Mouse (Mus musculus): ENCODE results near the gene Upk3bl. TPM values are rescaled to one million over a fixed set of nuclear protein-coding genes. Genes with fewer than 3 reads are reported as not detected.
"Not testable (repeated sequence)": the region's sequence is repeated elsewhere in the genome, so short reads cannot be mapped to it uniquely, and the experiment has no call there.

Upk3bl gene
- polyA plus RNA-seq, 1 experiment from 2014 or later, result not detected

DNA sequence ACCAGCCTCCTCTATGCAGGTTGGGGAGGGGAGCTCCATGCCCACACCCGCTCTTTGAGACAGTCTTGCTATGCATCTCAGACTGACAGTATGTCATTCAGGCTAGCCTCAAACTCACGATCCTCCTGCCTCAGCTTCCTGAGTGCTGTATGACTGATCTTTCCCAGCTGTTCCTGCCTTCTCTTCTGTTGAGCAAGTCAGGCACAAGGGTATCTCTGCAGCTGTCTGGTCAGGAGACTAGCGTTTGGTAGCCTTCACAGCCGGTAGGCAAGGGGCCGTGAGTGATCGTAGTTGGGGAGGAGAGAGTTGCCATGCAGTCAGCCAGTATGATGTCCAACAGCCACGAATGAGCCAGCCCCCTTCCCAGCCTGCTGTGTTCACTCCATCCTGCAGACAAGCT, 40.8 kb downstream of the Upk3bl start:
- 72% methylated on average over 7 of the region's 7 CpGs for WGBS
- H3K9ac ChIP-seq, result no peak overlapping the region
- no peaks in the 10 kb centered on the region for H3K36me3 ChIP-seq (ENCODE audit: poor library complexity, severe bottlenecking)
- H3K4me3 ChIP-seq, result no peak overlapping the region
- no peak overlapping the region for H3K27ac ChIP-seq
- no peak overlapping the region for H3K4me2 ChIP-seq
- ATAC-seq, result no peak
- H3K27me3 ChIP-seq, result no peaks in the 10 kb centered on the region
- no peaks in the 10 kb centered on the region for H3K4me1 ChIP-seq
- no peaks in the 10 kb centered on the region for H3K9me3 ChIP-seq (replicated peaks)

DNA sequence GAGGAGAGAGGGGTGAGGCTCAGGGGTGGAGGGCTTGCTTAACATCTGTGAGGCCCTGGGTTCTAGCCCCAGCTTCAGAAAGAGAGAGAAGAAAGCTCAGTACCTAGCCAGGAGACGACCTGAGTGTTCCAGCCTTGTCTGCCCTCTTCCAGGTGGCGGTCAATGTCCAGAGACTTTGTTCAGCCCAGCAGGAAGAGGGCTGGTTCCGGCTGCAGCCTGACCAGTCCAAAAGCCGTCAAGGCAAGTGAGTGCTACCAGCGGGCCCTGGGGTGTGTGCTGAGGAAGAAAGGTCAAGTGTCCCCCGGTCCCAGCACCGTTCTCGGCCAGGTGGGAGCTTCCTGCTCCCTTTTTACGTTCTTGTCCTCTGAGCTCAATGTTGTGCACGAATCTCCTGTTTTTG, 44.2 kb downstream of the Upk3bl start:
- H3K4me3 ChIP-seq, result no peak overlapping the region
- H3K27ac ChIP-seq, result no peak overlapping the region
- peaks cover 10% of the 10 kb centered on the region for H3K4me1 ChIP-seq
- no peak for ATAC-seq
- H3K9ac ChIP-seq, result no peak overlapping the region
- no peak overlapping the region for H3K4me2 ChIP-seq
- H3K36me3 ChIP-seq (ENCODE audit: poor library complexity, severe bottlenecking), result no peaks in the 10 kb centered on the region
- H3K9me3 ChIP-seq (replicated peaks), result no peaks in the 10 kb centered on the region
- H3K27me3 ChIP-seq, result peaks cover 20% of the 10 kb centered on the region
- 91% methylated on average over 10 of the region's 10 CpGs for WGBS

DNA sequence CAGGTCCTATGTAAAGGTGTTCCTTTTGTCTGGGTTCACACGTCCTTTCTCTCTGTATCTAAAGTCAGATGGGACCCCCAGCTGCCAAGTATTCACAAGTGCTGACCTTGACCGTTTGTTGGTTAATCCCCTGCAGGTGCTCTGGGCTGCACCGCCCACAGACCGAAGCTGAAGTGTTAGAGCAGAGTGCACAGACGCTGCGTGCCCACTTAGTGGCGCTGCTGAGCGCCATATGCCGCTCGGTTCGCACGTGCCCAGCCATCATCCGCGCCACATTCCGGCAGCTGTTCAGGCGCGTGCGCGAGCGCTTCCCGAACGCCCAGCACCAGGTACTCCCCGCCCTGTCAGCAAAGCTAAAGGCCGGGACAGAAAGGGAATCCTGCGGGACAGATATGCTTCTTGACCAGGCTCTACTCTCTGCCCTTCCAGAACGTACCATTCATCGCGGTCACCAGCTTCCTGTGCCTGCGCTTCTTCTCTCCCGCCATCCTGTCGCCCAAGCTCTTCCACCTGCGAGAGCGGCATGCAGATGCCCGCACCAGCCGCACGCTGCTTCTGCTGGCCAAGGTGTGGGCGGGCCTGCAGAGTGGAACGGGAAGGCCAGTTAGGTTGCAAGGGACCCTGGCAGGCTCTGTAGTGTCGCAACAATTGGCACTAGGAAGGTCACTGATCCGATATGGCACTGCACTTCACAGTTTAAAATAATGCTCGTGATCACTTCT, 48.0 kb downstream of the Upk3bl start:
- H3K4me3 ChIP-seq, result peak overlapping the region; percentile 35
- H3K27ac ChIP-seq, result no peak overlapping the region
- WGBS, result 6% methylated on average over 41 of the region's 41 CpGs
- H3K27me3 ChIP-seq, result peaks cover 23% of the 10 kb centered on the region
- 0 out of 2 replicates have a peak, but pooled peaks cover 3% of the 10 kb centered on the region for H3K9me3 ChIP-seq (replicated peaks)
- H3K9ac ChIP-seq, result peak overlapping the region; percentile 68
- peak overlapping the region; percentile 67 for H3K4me2 ChIP-seq
- peaks cover 10% of the 10 kb centered on the region for H3K4me1 ChIP-seq
- peak; percentile 88 for ATAC-seq
- no peaks in the 10 kb centered on the region for H3K36me3 ChIP-seq (ENCODE audit: poor library complexity, severe bottlenecking)

DNA sequence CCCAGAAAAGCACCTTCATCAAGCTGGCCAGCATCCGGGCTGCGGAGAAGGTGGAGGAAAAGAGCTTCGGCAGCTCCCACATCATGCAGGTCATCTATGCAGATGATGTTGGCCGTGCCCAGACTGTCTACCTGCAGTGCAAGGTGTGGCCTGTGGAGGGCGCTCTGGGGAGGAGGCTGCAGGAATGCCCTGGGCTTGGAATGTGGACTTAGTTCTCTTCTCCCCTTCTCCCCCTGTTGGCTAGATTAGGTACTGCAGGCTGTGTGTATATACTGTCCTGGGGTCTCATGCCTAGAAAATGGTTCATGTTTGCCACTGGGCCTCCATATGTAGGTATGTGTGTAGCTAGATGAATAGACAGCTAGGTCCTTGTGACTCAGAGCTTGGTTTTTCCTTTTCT, 50.2 kb downstream of the Upk3bl start:
- H3K9ac ChIP-seq, result no peak overlapping the region
- peaks cover 10% of the 10 kb centered on the region for H3K4me1 ChIP-seq
- H3K27ac ChIP-seq, result no peak overlapping the region
- no peak overlapping the region for H3K4me2 ChIP-seq
- WGBS, result 88% methylated on average over 5 of the region's 5 CpGs
- no peak for ATAC-seq
- peaks cover 23% of the 10 kb centered on the region for H3K27me3 ChIP-seq
- 0 out of 2 replicates have a peak, but pooled peaks cover 3% of the 10 kb centered on the region for H3K9me3 ChIP-seq (replicated peaks)
- H3K36me3 ChIP-seq (ENCODE audit: poor library complexity, severe bottlenecking), result no peaks in the 10 kb centered on the region
- no peak overlapping the region for H3K4me3 ChIP-seq

DNA sequence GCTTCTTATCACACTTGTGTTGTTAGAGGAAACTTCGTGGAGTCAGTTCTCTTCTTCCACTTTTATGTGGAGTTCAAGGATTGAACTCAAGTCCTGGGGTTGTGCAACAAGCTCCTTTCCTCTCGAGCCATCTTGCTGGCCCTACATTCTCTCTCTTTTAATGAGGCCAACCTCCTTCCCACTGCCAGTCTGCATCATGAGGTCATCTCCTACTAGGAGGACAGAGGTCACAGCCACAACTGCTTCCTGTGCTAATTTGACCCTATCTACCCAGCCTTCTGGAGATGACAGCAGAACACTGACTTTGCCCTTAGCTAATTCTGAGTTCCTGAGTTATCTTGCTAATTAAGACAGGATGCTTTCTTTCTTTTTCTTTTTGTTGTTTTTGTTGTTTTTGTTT, 54.2 kb downstream of the Upk3bl start:
- Histone ChIP-seq H3K27me3 (0 out of 2 replicates have a peak, but pooled peaks cover 3% of the 10 kb centered on the region), H3K4me2 (no peak overlapping the region), H3K9me3 (replicated peaks) (0 out of 2 replicates have a peak, but pooled peaks cover 3% of the 10 kb centered on the region), H3K9ac (no peak overlapping the region), H3K4me3 (no peak overlapping the region), H3K27ac (no peak overlapping the region), H3K4me1 (no peaks in the 10 kb centered on the region), H3K36me3 (ENCODE audit: poor library complexity, severe bottlenecking) (no peaks in the 10 kb centered on the region)
- ATAC-seq, result no peak
- 63% methylated on average over 2 of the region's 2 CpGs for WGBS

DNA sequence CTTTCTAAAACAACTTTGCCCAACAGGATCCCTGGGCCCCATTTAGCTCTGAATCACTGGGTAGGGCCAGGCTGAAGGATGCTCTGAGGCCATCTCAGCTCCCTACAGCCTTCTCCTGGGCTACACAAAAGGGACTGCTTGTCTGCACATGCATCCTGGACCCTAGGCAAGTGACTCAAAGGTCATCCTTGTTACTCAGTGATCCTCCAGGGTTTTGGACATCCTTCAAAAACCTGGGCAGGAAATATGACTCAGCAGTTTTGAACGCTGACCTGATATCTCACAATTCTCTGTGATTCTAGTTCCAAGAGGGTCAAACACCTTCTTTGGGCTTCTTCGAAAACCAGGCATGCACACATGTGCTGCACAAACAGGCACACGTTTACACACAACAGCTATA, 54.8 kb downstream of the Upk3bl start:
- Histone ChIP-seq H3K9me3 (replicated peaks) (0 out of 2 replicates have a peak, but pooled peaks cover 3% of the 10 kb centered on the region), H3K4me1 (no peaks in the 10 kb centered on the region), H3K4me2 (no peak overlapping the region), H3K9ac (no peak overlapping the region), H3K4me3 (no peak overlapping the region), H3K27ac (no peak overlapping the region), H3K36me3 (ENCODE audit: poor library complexity, severe bottlenecking) (no peaks in the 10 kb centered on the region), H3K27me3 (no peaks in the 10 kb centered on the region)
- 90% methylated on average over 3 of the region's 3 CpGs for WGBS
- ATAC-seq, result no peak

DNA sequence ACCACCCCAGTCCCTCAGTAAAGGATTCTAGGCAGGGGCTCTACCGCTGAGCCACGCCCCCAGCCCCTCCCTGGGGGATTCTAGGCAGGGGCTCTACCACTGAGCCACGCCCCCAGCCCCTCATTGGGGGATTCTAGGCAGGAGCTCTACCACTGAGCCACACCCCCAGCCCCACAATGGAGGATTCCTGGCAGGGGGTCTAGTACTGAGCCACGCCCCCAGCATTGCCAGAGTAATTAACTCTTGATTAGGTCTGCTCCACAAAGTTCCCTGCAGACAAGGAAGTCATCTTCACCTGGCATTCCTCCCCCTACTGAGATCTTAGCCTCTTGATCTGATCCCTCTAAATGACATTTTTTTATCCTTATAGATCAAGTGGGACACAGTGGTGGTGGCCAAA, 59.3 kb downstream of the Upk3bl start:
- H3K4me2 ChIP-seq; H3K27ac ChIP-seq; H3K9ac ChIP-seq; H3K4me3 ChIP-seq; H3K9me3 ChIP-seq (replicated peaks); ATAC-seq; H3K27me3 ChIP-seq; H3K36me3 ChIP-seq (ENCODE audit: poor library complexity, severe bottlenecking): not testable (repeated sequence)
- H3K4me1 ChIP-seq, result peaks cover 22% of the 10 kb centered on the region
- WGBS, result 44% methylated on average over 4 of the region's 4 CpGs

Small RNA genes within 50 kb of the gene (microRNA-seq; reads per million reads assigned to microRNA genes)
- not detected for gene Mir7035

Other genes starting within 250 kb of the Upk3bl start
- 45.8 and 52.8 TPM in 2 replicates for gene Srrm3, start 247.6 kb upstream of the Upk3bl start, polyA plus RNA-seq (2015; fragmentation: Nextera tagmentation; extraction: Ambion mirVana)
- 3.9 and 4.3 TPM in 2 replicates for gene Hspb1, start 166.6 kb upstream of the Upk3bl start, polyA plus RNA-seq (2015; fragmentation: Nextera tagmentation; extraction: Ambion mirVana)
- gene Ywhag, start 119.9 kb upstream of the Upk3bl start, polyA plus RNA-seq (2015; fragmentation: Nextera tagmentation; extraction: Ambion mirVana), result 424 and 485 TPM in 2 replicates
- 0.48 TPM in 2 replicates for gene Ssc4d, start 80.0 kb upstream of the Upk3bl start, polyA plus RNA-seq (2015; fragmentation: Nextera tagmentation; extraction: Ambion mirVana)
- gene Zp3, start 74.4 kb upstream of the Upk3bl start, polyA plus RNA-seq (2015; fragmentation: Nextera tagmentation; extraction: Ambion mirVana), result not detected in 2 replicates
- 25.5 and 27.2 TPM in 2 replicates for gene Dtx2, start 59.7 kb upstream of the Upk3bl start, polyA plus RNA-seq (2015; fragmentation: Nextera tagmentation; extraction: Ambion mirVana)
- not detected in 2 replicates for gene Upk3b, start 16.0 kb upstream of the Upk3bl start, polyA plus RNA-seq (2015; fragmentation: Nextera tagmentation; extraction: Ambion mirVana)
- 5.1 and 7.8 TPM in 2 replicates for gene Rasa4, start 29.4 kb downstream of the Upk3bl start, polyA plus RNA-seq (2015; fragmentation: Nextera tagmentation; extraction: Ambion mirVana)
- gene Polr2j, start 62.1 kb downstream of the Upk3bl start, polyA plus RNA-seq (2015; fragmentation: Nextera tagmentation; extraction: Ambion mirVana), result 282 and 287 TPM in 2 replicates
- 43.2 and 45.2 TPM in 2 replicates for gene Lrwd1, start 81.6 kb downstream of the Upk3bl start, polyA plus RNA-seq (2015; fragmentation: Nextera tagmentation; extraction: Ambion mirVana)
- gene Alkbh4, start 81.7 kb downstream of the Upk3bl start, polyA plus RNA-seq (2015; fragmentation: Nextera tagmentation; extraction: Ambion mirVana), result 18.4 and 22.8 TPM in 2 replicates
- 17.4 and 21.9 TPM in 2 replicates for gene Orai2, start 116.2 kb downstream of the Upk3bl start, polyA plus RNA-seq (2015; fragmentation: Nextera tagmentation; extraction: Ambion mirVana)
- gene Prkrip1, start 144.5 kb downstream of the Upk3bl start, polyA plus RNA-seq (2015; fragmentation: Nextera tagmentation; extraction: Ambion mirVana), result 64.2 and 74.0 TPM in 2 replicates
- 17.4 and 19.9 TPM in 2 replicates for gene Sh2b2, start 192.1 kb downstream of the Upk3bl start, polyA plus RNA-seq (2015; fragmentation: Nextera tagmentation; extraction: Ambion mirVana)

All from forebrain, embryonic 13.5 days (tissue).